Mouse (Mus musculus): ENCODE measurements at regions not wholly inside any gene's neighbourhood (a gene's known extent, or its start where the extent isn't known, plus 50 kb on each side); places are given as distances from the start of the nearest gene placed in this dataset.
A peak's percentile ranks its signal among the peaks of the same experiment; 100 is the strongest.

DNA sequence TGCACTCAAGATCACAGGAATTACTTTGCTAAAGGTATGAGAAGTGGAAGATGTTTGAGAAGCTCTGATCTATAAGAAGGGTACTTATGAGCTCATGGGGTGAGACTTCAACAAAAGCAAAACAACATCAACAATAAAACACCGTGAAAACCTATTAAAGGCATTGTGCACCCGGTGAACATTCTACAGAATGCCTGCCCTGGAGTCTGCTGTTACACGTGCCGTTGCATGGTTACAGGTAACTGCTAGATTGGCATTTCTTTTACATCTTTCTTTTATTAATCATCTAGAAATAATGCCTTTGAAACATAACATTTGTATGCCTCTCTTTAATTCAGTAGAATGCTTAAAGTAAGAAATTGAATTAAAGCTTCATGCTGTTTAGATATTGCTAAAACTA, 661.0 kb downstream of the Pcdh18 start:
- intact Hi-C loops (cut with DNase I), result no loop called here
- no peak for DNase-seq (ENCODE audit: low spot score in 2 of 2)

DNA sequence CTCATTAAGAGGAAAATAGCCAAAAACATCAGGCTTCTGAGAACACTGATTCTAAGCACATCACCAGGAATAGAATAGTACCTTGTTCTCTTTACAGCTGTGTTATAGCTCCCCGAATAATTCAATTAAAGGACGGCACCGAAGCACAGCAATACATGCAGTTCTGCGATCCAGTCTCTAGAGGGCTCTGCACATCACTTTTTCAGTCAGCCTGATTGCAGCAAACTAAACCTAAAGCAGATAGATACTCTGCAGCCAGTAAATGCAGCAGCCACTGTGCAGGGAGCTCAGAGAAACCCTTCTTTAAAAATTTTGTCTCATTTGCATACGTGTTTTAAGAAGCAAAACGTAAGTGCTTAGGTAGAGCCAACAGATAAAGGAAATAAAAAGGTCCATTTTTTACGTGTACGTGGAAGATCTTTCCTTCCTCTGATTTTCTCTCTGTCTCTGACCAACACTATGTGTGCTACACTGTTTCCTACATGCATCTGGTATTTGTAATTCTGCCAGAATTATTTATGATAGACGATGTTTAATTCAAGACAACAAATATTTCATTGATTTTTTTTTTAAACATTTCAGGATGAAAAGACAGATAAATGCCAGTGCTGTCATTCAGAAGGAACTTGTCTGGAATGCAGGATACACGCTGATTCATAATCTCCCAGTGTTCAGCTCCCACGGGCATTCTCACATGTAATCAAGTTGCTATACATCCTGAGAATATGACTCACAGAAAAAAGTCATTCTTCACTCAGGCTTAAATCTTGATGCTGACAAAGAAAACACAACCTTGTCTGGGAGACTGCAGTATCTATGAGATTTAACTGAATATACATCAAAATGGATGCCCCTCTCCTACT, 663.1 kb downstream of the Pcdh18 start:
- peak; percentile 67 to 84 for DNase-seq (ENCODE audit: low spot score in 2 of 2)
- intact Hi-C loops (cut with DNase I), result loop anchor here (1.0 to 5.0 kb wide), 5 partner anchors 983 to 1812 kb away; no protein-coding TSS in a partner anchor

DNA sequence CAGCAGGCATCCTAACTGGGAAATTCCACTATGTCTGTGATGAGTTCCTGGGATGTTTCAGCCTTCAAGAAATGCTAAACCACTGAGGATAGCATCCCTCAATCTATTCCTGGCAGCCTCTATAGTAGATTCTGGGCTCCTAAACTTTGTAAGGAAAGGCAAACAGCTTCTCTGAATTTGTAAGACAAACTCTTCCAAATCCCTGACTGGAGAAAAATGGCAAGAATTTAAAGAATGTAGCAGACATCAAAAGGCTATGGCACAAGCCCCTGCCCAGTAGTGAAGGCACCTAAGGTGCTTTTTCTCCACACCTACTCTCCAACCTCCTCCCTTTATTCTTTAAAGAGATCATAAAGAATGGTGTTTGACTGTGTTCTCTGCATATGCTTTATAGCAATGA, 688.3 kb downstream of the Pcdh18 start:
- intact Hi-C loops (cut with DNase I), result no loop called here
- no peak for DNase-seq (ENCODE audit: low spot score in 2 of 2)

DNA sequence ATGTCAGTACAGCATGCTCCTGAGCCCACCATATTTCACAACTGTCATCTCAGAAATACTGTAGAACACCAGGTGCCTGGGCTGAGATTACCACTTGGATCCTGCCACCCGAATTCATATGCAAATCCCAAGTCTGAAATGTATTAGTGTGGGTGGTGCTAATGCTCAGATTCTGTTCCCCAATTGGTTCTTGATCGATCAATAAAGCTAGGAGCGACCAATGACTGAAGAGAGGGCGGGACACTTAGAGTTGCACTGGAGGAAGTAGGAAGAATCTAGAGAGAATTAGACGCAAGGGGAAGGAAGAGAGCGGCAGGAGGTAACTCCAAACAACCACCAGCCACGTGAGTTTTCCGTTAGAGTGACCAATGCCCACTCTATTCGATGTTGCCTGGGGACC, 695.0 kb downstream of the Pcdh18 start:
- DNase-seq (ENCODE audit: low spot score in 2 of 2), result no peak
- intact Hi-C loops (cut with DNase I), result no loop called here

DNA sequence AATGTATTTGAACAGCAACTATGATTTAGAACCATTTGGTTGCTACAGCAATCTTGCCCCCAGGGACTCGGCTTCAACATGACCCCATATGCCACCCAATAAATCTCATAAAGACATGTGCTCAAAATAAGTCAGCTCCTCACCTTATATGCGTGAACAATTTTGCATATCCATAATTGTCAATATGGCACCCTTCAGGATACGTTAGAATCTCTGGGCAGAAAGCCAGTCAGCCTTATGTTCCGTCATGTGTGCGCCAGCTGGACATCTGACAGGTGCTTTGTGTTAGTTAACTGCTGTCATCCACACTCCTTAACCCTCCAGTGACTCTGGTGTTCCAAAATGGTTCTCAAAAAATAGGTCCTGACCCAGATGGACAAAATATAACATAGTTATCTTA, 724.1 kb downstream of the Pcdh18 start:
- DNase-seq (ENCODE audit: low spot score in 2 of 2), result peak in 1 of 2 experiments; percentile 7
- intact Hi-C loops (cut with DNase I), result no loop called here

DNA sequence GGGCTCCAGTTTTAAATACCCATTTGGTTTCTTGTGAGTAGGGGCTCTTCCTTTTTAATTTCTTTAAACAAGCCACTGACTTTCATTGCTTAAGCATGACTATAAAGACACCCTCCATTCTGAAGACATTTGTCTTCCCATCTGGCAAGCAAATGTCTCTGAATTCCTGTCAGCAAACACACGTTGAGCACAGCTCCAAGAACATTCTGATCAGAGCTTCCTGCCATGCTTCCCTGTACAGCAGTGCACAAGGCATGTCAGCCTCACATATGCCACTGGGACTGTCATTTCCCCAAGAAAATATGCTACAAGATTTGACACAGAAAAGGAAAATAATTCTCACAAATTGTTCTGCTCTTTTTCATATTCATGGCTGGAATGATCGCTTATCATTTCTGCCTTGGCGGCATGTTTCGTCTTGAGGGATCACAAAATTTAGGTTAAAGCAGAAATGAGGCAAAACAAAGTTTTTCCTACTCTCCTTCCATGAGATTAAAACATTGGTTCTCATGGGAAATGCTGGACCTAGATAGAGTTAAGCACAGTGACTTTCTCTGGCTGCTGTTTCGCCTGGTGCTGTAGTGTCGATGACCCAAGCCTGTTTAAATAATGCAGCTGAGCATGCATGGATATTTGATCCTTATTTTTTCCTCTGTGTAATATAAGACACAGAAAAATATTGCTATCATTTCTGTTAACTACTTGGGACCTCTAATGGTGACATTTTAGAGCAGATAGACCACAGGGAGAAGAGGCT, 747.7 kb downstream of the Pcdh18 start:
- intact Hi-C loops (cut with DNase I), result no loop called here
- peak in 1 of 2 experiments; percentile 6 for DNase-seq (ENCODE audit: low spot score in 2 of 2)
